Mouse (Mus musculus): Measurements from ENCODE around the gene Mlycd. TPM values are rescaled to one million over a fixed set of nuclear protein-coding genes. Genes with fewer than 3 reads are reported as not detected.
A peak's percentile ranks its signal among the peaks of the same experiment; 100 is the strongest.
"Not testable (repeated sequence)": the region's sequence is repeated elsewhere in the genome, so short reads cannot be mapped to it uniquely, and the experiment has no call there.

The Mlycd gene
- 1 to 10 TPM; 2.6 to 7.3 (median 7.1) TPM for polyA plus RNA-seq (2017; shearing (Covaris generic))

DNA sequence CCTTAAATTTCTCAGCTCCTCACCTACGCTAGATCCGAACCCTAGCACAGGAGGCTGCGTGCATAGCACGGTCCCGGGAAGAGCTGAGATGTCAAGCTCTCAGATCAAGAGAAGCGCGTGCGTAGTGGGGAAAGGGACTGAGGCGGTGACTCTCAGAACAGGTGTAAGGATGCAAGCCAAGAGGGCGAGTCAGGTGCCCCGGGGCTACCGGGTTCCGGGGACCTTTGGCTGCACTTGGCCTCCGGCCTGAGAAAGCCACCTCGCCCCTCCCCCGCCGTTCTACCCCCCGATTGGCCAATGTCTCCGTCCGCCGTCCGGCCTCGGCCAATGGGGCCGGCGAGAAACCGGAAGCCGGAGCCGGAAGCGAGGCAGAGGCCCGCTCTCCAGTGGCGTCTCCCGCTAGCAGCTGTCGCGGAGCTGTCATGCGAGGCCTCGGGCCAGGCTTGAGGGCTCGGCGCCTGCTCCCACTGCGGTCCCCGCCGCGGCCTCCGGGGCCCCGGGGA lies at the start of gene Mlycd:
Gene Mlycd (plus strand): TSS at position 355 of the 503 bp plus-strand sequence.
- ATAC-seq = peak; percentile 89

GRCm38 (mm10) chr8:119345029-119345682 lies 49.5 kb upstream of the Mlycd start:
- ATAC-seq = no peak

GRCm38 (mm10) chr8:119345683-119346075 lies 49.0 kb upstream of the Mlycd start:
- ATAC-seq = no peak

- ATAC-seq = no peak
Measured at GRCm38 (mm10) chr8:119351647-119352046, 43.0 kb upstream of the Mlycd start.

- peak; percentile 54 for ATAC-seq
Measured at GRCm38 (mm10) chr8:119352977-119353658, 41.6 kb upstream of the Mlycd start.

DNA sequence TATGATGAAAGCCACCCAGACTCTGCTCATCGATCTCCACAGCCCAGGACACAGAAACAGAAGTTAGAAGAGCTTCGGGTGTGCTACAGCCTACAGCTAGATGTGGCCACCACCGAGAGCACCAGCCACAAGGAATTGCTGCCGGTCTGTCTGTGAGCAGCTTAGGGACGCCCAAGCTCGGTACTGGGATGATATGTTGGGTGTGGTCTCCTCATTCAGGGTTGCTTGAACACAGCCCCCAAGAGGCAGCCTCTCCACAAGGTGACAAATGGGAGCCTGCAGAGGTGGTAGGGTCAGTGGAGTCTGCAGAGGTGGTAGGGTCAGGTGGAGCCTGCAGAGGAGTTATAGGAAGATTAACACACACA lies 41.0 kb upstream of the Mlycd start:
- no peak for ATAC-seq

GRCm38 (mm10) chr8:119356631-119357030 lies 38.0 kb upstream of the Mlycd start:
- ATAC-seq = not testable (repeated sequence)

DNA sequence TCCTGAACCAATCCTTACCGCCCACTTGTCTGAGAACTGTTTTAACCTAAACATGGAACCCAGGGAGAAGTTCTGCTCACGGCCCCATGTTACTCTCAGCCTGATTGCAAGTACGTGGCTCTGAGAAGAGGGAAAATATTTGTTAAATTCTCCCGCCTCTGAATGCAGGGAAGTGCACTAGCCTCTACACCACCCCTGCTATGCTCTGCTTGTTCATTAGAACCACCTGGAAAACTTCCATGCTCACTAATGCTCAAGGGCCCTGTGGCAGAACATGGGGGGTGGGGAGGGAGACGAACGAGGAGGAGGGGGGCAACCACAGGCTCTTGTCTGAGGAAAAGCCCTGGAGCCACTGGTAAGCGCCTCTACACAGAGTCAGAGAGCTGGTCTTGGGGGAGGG lies 36.5 kb upstream of the Mlycd start:
- ATAC-seq = no peak

GRCm38 (mm10) chr8:119358836-119359235 lies 35.8 kb upstream of the Mlycd start:
- no peak for ATAC-seq

DNA sequence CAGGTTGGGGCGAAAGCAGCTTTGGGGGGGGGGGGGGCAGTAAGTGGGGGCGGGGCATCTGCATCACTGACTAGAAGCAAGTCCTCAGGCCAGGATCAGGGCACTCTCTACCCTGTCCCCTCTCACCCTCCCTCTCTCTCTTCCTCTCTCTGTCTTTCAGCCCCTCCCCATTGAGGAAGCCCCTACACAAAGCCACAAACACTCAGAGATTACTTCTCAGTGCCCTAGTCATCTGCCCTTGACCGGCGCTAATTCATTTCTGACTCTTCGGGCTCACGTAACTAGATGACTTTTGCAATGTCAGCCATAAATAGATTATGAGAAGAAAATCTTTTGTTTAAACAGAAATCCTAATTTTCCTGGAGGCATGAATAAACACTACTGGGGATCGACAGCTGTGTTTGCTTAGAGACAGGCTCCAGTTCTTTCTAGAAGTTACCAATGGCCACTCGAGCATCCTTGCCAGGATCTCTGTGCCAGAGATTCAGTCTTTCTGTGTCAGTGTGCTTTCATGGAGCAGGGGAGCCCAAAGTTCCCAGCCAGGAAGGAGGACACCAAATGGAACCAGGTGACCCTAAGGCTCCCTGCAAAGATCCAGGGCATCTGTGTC lies 33.9 kb upstream of the Mlycd start:
- no peak for ATAC-seq

- not testable (repeated sequence) for ATAC-seq
Measured at GRCm38 (mm10) chr8:119374716-119375115, 20.0 kb upstream of the Mlycd start.

DNA sequence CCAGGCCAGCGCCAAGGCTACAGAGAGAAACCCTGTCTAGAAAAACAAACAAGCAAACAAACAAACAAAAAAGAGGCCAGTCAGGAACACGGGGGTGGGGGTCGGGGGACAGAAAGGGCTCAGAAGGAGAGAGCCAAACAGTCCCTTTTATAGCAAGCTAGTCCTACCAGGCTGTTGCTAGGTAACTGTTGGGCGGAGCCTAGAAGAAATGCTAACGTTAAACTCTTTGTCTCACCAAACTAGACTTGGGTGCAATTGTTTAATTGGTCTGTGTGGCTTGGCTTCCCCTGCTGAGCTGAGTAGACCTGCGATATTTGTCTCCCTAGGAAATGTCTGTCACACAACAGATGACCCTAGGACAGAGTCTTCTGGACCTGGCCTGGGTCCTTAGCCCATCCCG lies 16.2 kb upstream of the Mlycd start:
- ATAC-seq = no peak

- peak; percentile 70 for ATAC-seq
Measured at GRCm38 (mm10) chr8:119380619-119381018, 14.1 kb upstream of the Mlycd start.

DNA sequence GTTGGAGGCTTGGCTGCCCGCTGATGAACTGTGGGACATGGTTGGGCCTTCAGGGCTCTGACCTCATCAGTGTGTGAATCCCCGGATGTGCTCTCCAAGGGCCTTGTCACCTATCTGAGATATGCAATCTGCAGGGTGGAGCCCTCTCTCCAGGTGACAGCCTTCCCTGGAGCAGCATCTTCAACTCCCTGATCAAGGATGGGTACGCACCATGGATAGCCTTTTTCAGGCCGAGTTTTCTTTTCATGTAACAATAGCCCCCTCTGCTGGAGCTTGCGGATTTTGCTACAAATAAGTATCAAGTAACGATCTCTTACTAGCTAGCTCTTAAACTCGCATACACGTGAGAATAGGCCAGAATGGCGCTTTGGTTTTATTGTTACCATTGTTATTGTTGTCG lies 10.2 kb upstream of the Mlycd start:
- peak; percentile 50 for ATAC-seq

- ATAC-seq = no peak
Measured at GRCm38 (mm10) chr8:119385854-119386253, 8.8 kb upstream of the Mlycd start.

- no peak for ATAC-seq
Measured at GRCm38 (mm10) chr8:119386988-119387387, 7.7 kb upstream of the Mlycd start.

GRCm38 (mm10) chr8:119394097-119394496 lies 581 bp upstream of the Mlycd start:
- peak; percentile 14 for ATAC-seq

GRCm38 (mm10) chr8:119395072-119395950 lies 633 bp downstream of the Mlycd start:
- ATAC-seq = no peak

GRCm38 (mm10) chr8:119398558-119398957 lies 3.9 kb downstream of the Mlycd start:
- no peak for ATAC-seq

DNA sequence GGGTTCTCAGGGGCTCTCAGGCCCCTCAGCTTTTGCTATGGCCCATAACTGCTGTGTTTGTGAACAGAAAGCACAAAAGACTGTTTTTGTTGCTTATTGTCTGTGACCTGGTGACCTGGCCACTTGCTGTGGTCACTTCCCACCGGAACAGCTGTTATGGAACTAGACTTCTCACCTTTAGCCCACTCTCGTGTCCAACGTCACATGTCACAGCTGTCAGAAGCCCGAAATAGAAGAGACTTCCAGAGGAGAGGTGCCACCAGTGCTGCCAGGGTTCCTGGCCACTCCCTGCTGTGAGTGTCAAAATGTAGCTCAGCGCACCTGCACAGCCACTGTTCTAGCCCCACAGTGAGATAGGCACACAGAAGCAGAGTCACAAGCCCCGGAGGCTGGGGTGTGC lies 4.6 kb downstream of the Mlycd start:
- no peak for ATAC-seq

GRCm38 (mm10) chr8:119400122-119400671 lies 5.5 kb downstream of the Mlycd start:
- no peak for ATAC-seq

GRCm38 (mm10) chr8:119400904-119401303 lies 6.2 kb downstream of the Mlycd start:
- ATAC-seq = no peak
